Mouse (Mus musculus) midbrain, embryonic 10.5 days (tissue): ENCODE data around the gene 2610301B20Rik. TPM values are rescaled to one million over a fixed set of nuclear protein-coding genes. Genes with fewer than 3 reads are reported as not detected.

ENCODE experiments used
- DNase-seq: peaks from one replicate; pipeline ENCODE4 v3.0.0-alpha.2; 2017; ENCODE audit warnings: low spot score
- H3K27ac ChIP-seq: fragments of 300-500 bp; sonication (generic); replicated peaks from 2 replicates; pipeline ENCODE4 v1.5.1; 2016; ENCODE audit warnings: mild to moderate bottlenecking
- H3K27me3 ChIP-seq: fragments of 300-500 bp; sonication (generic); 2 replicates; pipeline ENCODE4 v1.6.1; 2016; ENCODE audit warnings: low read depth, mild to moderate bottlenecking; ENCODE audit not compliant: poor library complexity, severe bottlenecking
- H3K36me3 ChIP-seq: fragments of 300-500 bp; sonication (generic); 2 replicates; pipeline ENCODE4 v1.6.1; 2016; ENCODE audit warnings: mild to moderate bottlenecking, moderate library complexity
- H3K4me1 ChIP-seq: fragments of 300-500 bp; sonication (generic); 2 replicates; pipeline ENCODE4 v1.6.1; 2016
- H3K4me3 ChIP-seq: fragments of 300-500 bp; sonication (generic); 2 replicates; pipeline ENCODE4 v1.5.1; 2016; ENCODE audit warnings: mild to moderate bottlenecking, moderate library complexity
- H3K9me3 ChIP-seq: fragments of 300-500 bp; sonication (generic); replicated peaks from 2 replicates; pipeline ENCODE4 v1.6.1; 2016; ENCODE audit warnings: mild to moderate bottlenecking
- WGBS: fragments of 180-500 bp; shearing (Covaris S2); methylation state at CpG from one replicate; pipeline ENCODE4 v1.1.7; 2016; 5-methylcytosine and 5-hydroxymethylcytosine counted together
- microRNA-seq: library from miRNA; unstranded; fragments of <30 nt; microRNA quantifications from one replicate; pipeline ENCODE4, GENCODE M21; 2017
- polyA plus RNA-seq: library from polyadenylated mRNA; unstranded; fragments of >200 nt; fragmentation: Nextera tagmentation; extraction: Ambion mirVana; gene quantifications from 2 replicates; pipeline ENCODE4 v1.2.1, GENCODE M21; 2016

Gene 2610301B20Rik
- polyA plus RNA-seq, 1 experiment from 2014 or later: 52.1 TPM

DNA sequence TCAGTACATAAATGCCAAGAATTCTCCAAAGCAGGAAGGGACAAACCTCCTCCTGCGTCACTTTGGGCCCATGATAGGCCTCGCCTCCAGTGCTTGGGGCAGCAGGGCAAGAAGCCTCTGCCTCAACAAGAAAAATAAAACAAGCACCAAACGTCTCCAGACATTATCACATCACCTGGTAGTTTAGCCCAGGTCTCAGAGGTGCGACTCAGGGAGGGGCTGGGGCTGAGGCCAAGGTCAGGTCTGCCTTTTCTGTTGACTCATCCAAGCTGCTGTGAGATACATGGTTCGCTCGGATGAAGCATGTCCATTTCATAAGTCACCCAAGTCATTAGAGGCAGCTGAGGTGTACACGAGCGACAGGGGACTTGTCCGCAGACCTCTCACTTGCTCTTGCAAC, 56.7 kb downstream of the 2610301B20Rik start:
- no peak overlapping the region for H3K4me3 ChIP-seq
- no peaks in the 10 kb centered on the region for H3K9me3 ChIP-seq
- H3K36me3 ChIP-seq: no peaks in the 10 kb centered on the region
- no peaks in the 10 kb centered on the region for H3K4me1 ChIP-seq
- peak; percentile 5 for DNase-seq
- WGBS: 89% methylated on average over 9 of the region's 9 CpGs
- H3K27me3 ChIP-seq: no peaks in the 10 kb centered on the region
- no peak overlapping the region for H3K27ac ChIP-seq

DNA sequence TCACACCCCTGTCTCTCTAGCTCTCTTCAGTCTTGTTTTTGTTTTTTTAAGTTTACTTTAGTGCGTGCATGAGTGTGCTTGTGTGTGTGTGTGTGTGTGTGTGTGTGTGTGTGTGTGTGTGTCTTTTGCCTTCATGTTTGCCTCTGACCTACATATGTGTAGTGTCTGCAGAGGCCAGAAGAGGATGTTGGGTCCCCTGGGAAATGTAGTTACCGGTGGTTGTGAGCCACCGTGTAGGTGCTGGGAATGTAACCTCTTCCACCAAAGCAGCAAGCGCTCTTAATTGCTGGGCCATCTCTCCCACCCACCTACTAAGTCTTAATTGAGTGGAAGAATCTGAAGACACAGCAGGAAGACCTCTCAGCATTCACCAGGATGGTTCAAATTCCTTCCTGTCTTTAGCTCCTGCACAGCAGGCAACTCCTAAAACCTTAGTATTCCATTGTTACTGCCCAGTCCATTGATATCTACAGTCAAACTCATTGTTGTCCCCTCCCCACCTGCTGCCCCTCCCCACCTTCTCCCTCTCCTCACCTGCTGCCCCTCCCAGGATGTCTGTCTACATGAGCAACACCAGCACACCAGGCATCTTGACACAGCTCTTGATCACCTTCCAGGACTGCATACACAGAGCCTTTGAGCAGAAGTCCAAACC, 57.9 kb downstream of the 2610301B20Rik start:
- 26% methylated on average over 4 of the region's 4 CpGs for WGBS
- no peaks in the 10 kb centered on the region for H3K27me3 ChIP-seq
- no peaks in the 10 kb centered on the region for H3K36me3 ChIP-seq
- H3K4me1 ChIP-seq: no peaks in the 10 kb centered on the region
- peak; percentile 10 for DNase-seq
- H3K4me3 ChIP-seq: no peak overlapping the region
- H3K9me3 ChIP-seq: no peaks in the 10 kb centered on the region
- no peak overlapping the region for H3K27ac ChIP-seq

DNA sequence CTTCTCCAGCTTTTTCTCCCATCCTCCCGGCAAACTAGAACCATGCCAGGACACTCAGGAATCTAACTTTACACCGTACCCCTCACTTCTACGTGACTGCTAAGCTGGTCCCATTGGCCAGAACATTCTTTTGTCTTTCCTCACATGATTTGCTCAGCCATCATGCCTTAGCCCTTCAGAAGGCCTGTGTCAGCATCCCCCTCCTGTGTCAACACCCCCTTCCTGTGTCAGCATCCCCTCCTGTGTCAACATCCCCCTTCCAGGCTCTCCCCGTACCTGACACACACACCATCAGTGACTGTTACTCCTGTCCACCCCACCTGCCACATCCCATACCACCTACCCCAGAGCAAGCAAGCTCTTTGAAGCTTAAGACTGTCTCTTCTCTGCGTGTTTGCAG, 58.5 kb downstream of the 2610301B20Rik start:
- DNase-seq: peak; percentile 9
- Histone ChIP-seq H3K36me3 (no peaks in the 10 kb centered on the region), H3K9me3 (no peaks in the 10 kb centered on the region), H3K4me3 (no peak overlapping the region), H3K4me1 (no peaks in the 10 kb centered on the region), H3K27ac (no peak overlapping the region), H3K27me3 (no peaks in the 10 kb centered on the region)
- WGBS: 73% methylated on average over 5 of the region's 5 CpGs

GRCm38 (mm10) chr4:10936766-10937165, 62.5 kb downstream of the 2610301B20Rik start:
- DNase-seq: no peak
- Histone ChIP-seq H3K27ac (no peak overlapping the region), H3K27me3 (no peaks in the 10 kb centered on the region), H3K4me3 (no peak overlapping the region), H3K9me3 (no peaks in the 10 kb centered on the region), H3K4me1 (no peaks in the 10 kb centered on the region), H3K36me3 (no peaks in the 10 kb centered on the region)
- WGBS: 89% methylated on average over 4 of the region's 4 CpGs

Small RNA genes within 50 kb of the gene (microRNA-seq; reads per million reads assigned to microRNA genes)
- not detected for gene Mir3471-1
- gene n-TSaga9: 5.7 reads per million, percentile 13 among the genes with 10 or more reads in this experiment
